Mouse (Mus musculus): ENCODE results near the gene Tead3. TPM values are rescaled to one million over a fixed set of nuclear protein-coding genes. Genes with fewer than 3 reads are reported as not detected.

Tead3 gene
- polyA plus RNA-seq, 1 experiment from 2014 or later, result 10.0 TPM

- no peaks in the 10 kb centered on the region for H3K36me3 ChIP-seq (ENCODE audit: control insufficient read depth, insufficient read depth, low read length)
- peak overlapping the region; percentile 87 for H3K4me2 ChIP-seq (ENCODE audit: low read depth, severe bottlenecking)
- 0 out of 2 replicates have a peak, but pooled peaks have one; percentile 13 for ATAC-seq (ENCODE audit: insufficient number of reproducible peaks, low FRiP score, low TSS enrichment, low read depth)
- H3K27me3 ChIP-seq (ENCODE audit: control insufficient read depth, insufficient read depth, low read length), result no peaks in the 10 kb centered on the region
- H3K4me1 ChIP-seq (ENCODE audit: control insufficient read depth, insufficient read depth, low read length), result peaks cover 38% of the 10 kb centered on the region
- peak; percentile 81 for DNase-seq (ENCODE audit: low spot score)
- no peaks in the 10 kb centered on the region for H3K9me3 ChIP-seq (ENCODE audit: control insufficient read depth, low read length)
- peak overlapping the region; percentile 74 for H3K9ac ChIP-seq (ENCODE audit: low read length)
- peak overlapping the region; percentile 96 for H3K27ac ChIP-seq (replicated peaks; ENCODE audit: low read depth, low read length)
- under 1% methylated on average over 29 of the region's 29 CpGs for WGBS
- H3K4me3 ChIP-seq (ENCODE audit: low read depth, low read length), result peak overlapping the region; percentile 91
Observed at GRCm38 (mm10) chr17:28351353-28351890, 805 bp upstream of the Tead3 start.

- Histone ChIP-seq H3K4me2 (ENCODE audit: low read depth, severe bottlenecking) (peak overlapping the region; percentile 87), H3K9ac (ENCODE audit: low read length) (peak overlapping the region; percentile 93), H3K27ac (replicated peaks; ENCODE audit: low read depth, low read length) (peak overlapping the region; percentile 96), H3K9me3 (ENCODE audit: control insufficient read depth, low read length) (no peaks in the 10 kb centered on the region), H3K27me3 (ENCODE audit: control insufficient read depth, insufficient read depth, low read length) (no peaks in the 10 kb centered on the region), H3K4me3 (ENCODE audit: low read depth, low read length) (peak overlapping the region; percentile 91), H3K4me1 (ENCODE audit: control insufficient read depth, insufficient read depth, low read length) (peaks cover 53% of the 10 kb centered on the region), H3K36me3 (ENCODE audit: control insufficient read depth, insufficient read depth, low read length) (no peaks in the 10 kb centered on the region)
- peak; percentile 64 for DNase-seq (ENCODE audit: low spot score)
- ATAC-seq (ENCODE audit: insufficient number of reproducible peaks, low FRiP score, low TSS enrichment, low read depth), result no peak; the same call in 1 of the 2 replicates
- under 1% methylated on average over 51 of the region's 54 CpGs for WGBS
Observed at GRCm38 (mm10) chr17:28349901-28350465, 634 bp downstream of the Tead3 start.

- peak overlapping the region; percentile 96; the same call in 1 of the 2 replicates for H3K27ac ChIP-seq (replicated peaks; ENCODE audit: low read depth, low read length)
- DNase-seq (ENCODE audit: low spot score), result no peak
- WGBS, result 10% methylated on average over 12 of the region's 13 CpGs
- peak overlapping the region; percentile 91 for H3K4me3 ChIP-seq (ENCODE audit: low read depth, low read length)
- H3K4me2 ChIP-seq (ENCODE audit: low read depth, severe bottlenecking), result peak overlapping the region; percentile 87
- no peaks in the 10 kb centered on the region for H3K36me3 ChIP-seq (ENCODE audit: control insufficient read depth, insufficient read depth, low read length)
- no peaks in the 10 kb centered on the region for H3K9me3 ChIP-seq (ENCODE audit: control insufficient read depth, low read length)
- no peak for ATAC-seq (ENCODE audit: insufficient number of reproducible peaks, low FRiP score, low TSS enrichment, low read depth)
- peak overlapping the region; percentile 93 for H3K9ac ChIP-seq (ENCODE audit: low read length)
- no peaks in the 10 kb centered on the region for H3K27me3 ChIP-seq (ENCODE audit: control insufficient read depth, insufficient read depth, low read length)
- peaks cover 59% of the 10 kb centered on the region for H3K4me1 ChIP-seq (ENCODE audit: control insufficient read depth, insufficient read depth, low read length)
Observed at GRCm38 (mm10) chr17:28349264-28349880, 1.2 kb downstream of the Tead3 start.

- ATAC-seq (ENCODE audit: insufficient number of reproducible peaks, low FRiP score, low TSS enrichment, low read depth), result no peak
- H3K9ac ChIP-seq (ENCODE audit: low read length), result peak overlapping the region; percentile 93; the same call in 1 of the 2 replicates
- DNase-seq (ENCODE audit: low spot score), result no peak
- no peaks in the 10 kb centered on the region for H3K9me3 ChIP-seq (ENCODE audit: control insufficient read depth, low read length)
- 51% methylated on average over 6 of the region's 6 CpGs for WGBS
- H3K4me1 ChIP-seq (ENCODE audit: control insufficient read depth, insufficient read depth, low read length), result peaks cover 69% of the 10 kb centered on the region
- H3K4me2 ChIP-seq (ENCODE audit: low read depth, severe bottlenecking), result peak overlapping the region; percentile 87
- H3K4me3 ChIP-seq (ENCODE audit: low read depth, low read length), result 0 out of 2 replicates have a peak overlapping the region, but pooled peaks have one; percentile 91
- no peaks in the 10 kb centered on the region for H3K27me3 ChIP-seq (ENCODE audit: control insufficient read depth, insufficient read depth, low read length)
- H3K36me3 ChIP-seq (ENCODE audit: control insufficient read depth, insufficient read depth, low read length), result no peaks in the 10 kb centered on the region
- H3K27ac ChIP-seq (replicated peaks; ENCODE audit: low read depth, low read length), result no peak overlapping the region
Observed at GRCm38 (mm10) chr17:28348211-28348610, 2.4 kb downstream of the Tead3 start.

GRCm38 (mm10) chr17:28347327-28347726 is 3.3 kb downstream of the Tead3 start:
- H3K27me3 ChIP-seq (ENCODE audit: control insufficient read depth, insufficient read depth, low read length), result no peaks in the 10 kb centered on the region
- 82% methylated on average over 10 of the region's 10 CpGs for WGBS
- H3K27ac ChIP-seq (replicated peaks; ENCODE audit: low read depth, low read length), result no peak overlapping the region
- no peak overlapping the region for H3K4me3 ChIP-seq (ENCODE audit: low read depth, low read length)
- ATAC-seq (ENCODE audit: insufficient number of reproducible peaks, low FRiP score, low TSS enrichment, low read depth) (no peak), DNase-seq (ENCODE audit: low spot score) (no peak)
- H3K36me3 ChIP-seq (ENCODE audit: control insufficient read depth, insufficient read depth, low read length), result no peaks in the 10 kb centered on the region
- H3K9me3 ChIP-seq (ENCODE audit: control insufficient read depth, low read length), result no peaks in the 10 kb centered on the region
- H3K9ac ChIP-seq (ENCODE audit: low read length), result no peak overlapping the region
- peaks cover 73% of the 10 kb centered on the region for H3K4me1 ChIP-seq (ENCODE audit: control insufficient read depth, insufficient read depth, low read length)
- no peak overlapping the region for H3K4me2 ChIP-seq (ENCODE audit: low read depth, severe bottlenecking)

GRCm38 (mm10) chr17:28345882-28346281 is 4.7 kb downstream of the Tead3 start:
- Histone ChIP-seq H3K27me3 (ENCODE audit: control insufficient read depth, insufficient read depth, low read length) (no peaks in the 10 kb centered on the region), H3K4me1 (ENCODE audit: control insufficient read depth, insufficient read depth, low read length) (peaks cover 73% of the 10 kb centered on the region), H3K9me3 (ENCODE audit: control insufficient read depth, low read length) (no peaks in the 10 kb centered on the region), H3K27ac (replicated peaks; ENCODE audit: low read depth, low read length) (peak overlapping the region; percentile 68), H3K4me2 (ENCODE audit: low read depth, severe bottlenecking) (peak overlapping the region; percentile 40), H3K4me3 (ENCODE audit: low read depth, low read length) (no peak overlapping the region), H3K36me3 (ENCODE audit: control insufficient read depth, insufficient read depth, low read length) (no peaks in the 10 kb centered on the region), H3K9ac (ENCODE audit: low read length) (peak overlapping the region; percentile 27)
- DNase-seq (ENCODE audit: low spot score) (peak; percentile 60), ATAC-seq (ENCODE audit: insufficient number of reproducible peaks, low FRiP score, low TSS enrichment, low read depth) (0 out of 2 replicates have a peak, but pooled peaks have one; percentile 11)
- 3% methylated on average over 10 of the region's 10 CpGs for WGBS

GRCm38 (mm10) chr17:28345271-28345721 is 5.3 kb downstream of the Tead3 start:
- Histone ChIP-seq H3K36me3 (ENCODE audit: control insufficient read depth, insufficient read depth, low read length) (peaks cover under 1% of the 10 kb centered on the region; the same call in 1 of the 2 replicates), H3K27ac (replicated peaks; ENCODE audit: low read depth, low read length) (peak overlapping the region; percentile 68), H3K4me1 (ENCODE audit: control insufficient read depth, insufficient read depth, low read length) (peaks cover 77% of the 10 kb centered on the region), H3K9me3 (ENCODE audit: control insufficient read depth, low read length) (no peaks in the 10 kb centered on the region), H3K27me3 (ENCODE audit: control insufficient read depth, insufficient read depth, low read length) (no peaks in the 10 kb centered on the region), H3K9ac (ENCODE audit: low read length) (peak overlapping the region; percentile 27), H3K4me3 (ENCODE audit: low read depth, low read length) (no peak overlapping the region), H3K4me2 (ENCODE audit: low read depth, severe bottlenecking) (peak overlapping the region; percentile 40)
- ATAC-seq (ENCODE audit: insufficient number of reproducible peaks, low FRiP score, low TSS enrichment, low read depth), result no peak
- DNase-seq (ENCODE audit: low spot score), result no peak
- WGBS, result 8% methylated on average over 7 of the region's 8 CpGs

- H3K4me2 ChIP-seq (ENCODE audit: low read depth, severe bottlenecking), result no peak overlapping the region
- peak overlapping the region; percentile 5; the same call in 1 of the 2 replicates for H3K9ac ChIP-seq (ENCODE audit: low read length)
- H3K36me3 ChIP-seq (ENCODE audit: control insufficient read depth, insufficient read depth, low read length), result peaks cover 5% of the 10 kb centered on the region; the same call in 1 of the 2 replicates
- H3K4me3 ChIP-seq (ENCODE audit: low read depth, low read length), result no peak overlapping the region
- no peak for ATAC-seq (ENCODE audit: insufficient number of reproducible peaks, low FRiP score, low TSS enrichment, low read depth)
- H3K4me1 ChIP-seq (ENCODE audit: control insufficient read depth, insufficient read depth, low read length), result peaks cover 77% of the 10 kb centered on the region
- DNase-seq (ENCODE audit: low spot score), result no peak
- 44% methylated on average over 3 of the region's 3 CpGs for WGBS
- no peaks in the 10 kb centered on the region for H3K27me3 ChIP-seq (ENCODE audit: control insufficient read depth, insufficient read depth, low read length)
- H3K9me3 ChIP-seq (ENCODE audit: control insufficient read depth, low read length), result no peaks in the 10 kb centered on the region
- peak overlapping the region; percentile 68; the same call in 1 of the 2 replicates for H3K27ac ChIP-seq (replicated peaks; ENCODE audit: low read depth, low read length)
Observed at GRCm38 (mm10) chr17:28344670-28345069, 5.9 kb downstream of the Tead3 start.
